ENCODE assay signal across 12 mouse cellular contexts in genomic region chr10:18700117-18700516, GRCm38 (mm10). TPM values are rescaled to one million over a fixed set of nuclear protein-coding genes. Genes with fewer than 3 reads are reported as not detected.
DNase-seq lines count a peak whose midpoint lies in the region; ATAC-seq lines count a peak whose summit lies in the region.
"Had no signal": no experiment of that assay in that cellular context is flagged by ENCODE, and none has a peak within 500 bp of the region (broad histone marks: within the 10 kb centered on the region; RNA-seq: fewer than 3 reads in every experiment).

No protein-coding gene starts in this region.

- H3K9ac ChIP-seq in forebrain, embryonic 14.5 days (ENCODE audit: low read length) = no peak overlapping the region
- no peak overlapping the region for H3K9ac ChIP-seq in kidney, embryonic 16.5 days (replicated peaks; ENCODE audit: low read length)

- 80% methylated on average over 2 of the region's 2 CpGs for WGBS in forebrain, embryonic 14.5 days
- WGBS in forebrain, embryonic 10.5 days = 87% methylated on average over 2 of the region's 2 CpGs
- 72% methylated on average over 2 of the region's 2 CpGs for WGBS in kidney, embryonic 16.5 days

- H3K27me3 ChIP-seq in forebrain, embryonic 14.5 days (replicated peaks; ENCODE audit: control insufficient read depth, insufficient read depth, low read length) = no peaks in the 10 kb centered on the region
- no peaks in the 10 kb centered on the region for H3K27me3 ChIP-seq in forebrain, embryonic 10.5 days (ENCODE audit: poor library complexity, severe bottlenecking)
- H3K27me3 ChIP-seq in kidney, embryonic 16.5 days (ENCODE audit: insufficient read depth, low read length) = no peaks in the 10 kb centered on the region

- 0 out of 2 replicates have a peak, but pooled peaks cover 4% of the 10 kb centered on the region for H3K36me3 ChIP-seq in forebrain, embryonic 14.5 days (ENCODE audit: control insufficient read depth, insufficient read depth, low read length)
- H3K36me3 ChIP-seq in forebrain, embryonic 10.5 days (replicated peaks) = no peaks in the 10 kb centered on the region
- no peaks in the 10 kb centered on the region for H3K36me3 ChIP-seq in kidney, embryonic 16.5 days (ENCODE audit: insufficient read depth, low read length)

- no peaks in the 10 kb centered on the region for H3K9me3 ChIP-seq in forebrain, embryonic 14.5 days (replicated peaks; ENCODE audit: control insufficient read depth, low read length)
- no peaks in the 10 kb centered on the region for H3K9me3 ChIP-seq in forebrain, embryonic 10.5 days
- no peaks in the 10 kb centered on the region for H3K9me3 ChIP-seq in kidney, embryonic 16.5 days (ENCODE audit: low read length)

- DNase-seq in forebrain, embryonic 14.5 days (ENCODE audit: low spot score) = peak; percentile 33
- no peak for DNase-seq in forebrain, embryonic 10.5 days (ENCODE audit: extremely low spot score, low spot score)
- DNase-seq in kidney, adult 8-10 months = peak; percentile 41 to 42
- DNase-seq in cerebellum, postnatal 10 days = peak; percentile 73 to 84
- peak; percentile 30 for DNase-seq in kidney, postnatal 14 days
- no peak for DNase-seq in urinary bladder, adult 2 months (ENCODE audit: low spot score)
- no peak for DNase-seq in adrenal gland, adult 18-20 months (ENCODE audit: low spot score in 2 of 2)
- DNase-seq: midbrain, embryonic 14.5 days; right cerebral cortex, postnatal 14 days had no signal

- ATAC-seq in forebrain, embryonic 14.5 days = no peak
- no peak for ATAC-seq in kidney, embryonic 16.5 days (ENCODE audit: low FRiP score, low TSS enrichment)

- H3K4me2 ChIP-seq in forebrain, embryonic 14.5 days (ENCODE audit: low read length) = no peak overlapping the region
- H3K4me2 ChIP-seq in kidney, embryonic 16.5 days (replicated peaks; ENCODE audit: low read depth, low read length) = no peak overlapping the region

- no peak overlapping the region for H3K4me3 ChIP-seq in forebrain, embryonic 14.5 days (ENCODE audit: low read depth, low read length)
- H3K4me3 ChIP-seq in forebrain, embryonic 10.5 days = no peak overlapping the region
- H3K4me3 ChIP-seq in kidney, embryonic 16.5 days (ENCODE audit: low read length) = no peak overlapping the region
- H3K4me3 ChIP-seq: erythroblast, embryonic 14.5 days had no signal

- no peaks in the 10 kb centered on the region for H3K4me1 ChIP-seq in forebrain, embryonic 14.5 days (ENCODE audit: control insufficient read depth, insufficient read depth, low read length)
- H3K4me1 ChIP-seq in forebrain, embryonic 10.5 days = peaks cover 6% of the 10 kb centered on the region; the same call in 1 of the 2 replicates
- peaks cover 4% of the 10 kb centered on the region for H3K4me1 ChIP-seq in kidney, embryonic 16.5 days (ENCODE audit: insufficient read depth, low read length)

- no peak overlapping the region for H3K27ac ChIP-seq in forebrain, embryonic 14.5 days (ENCODE audit: low read depth, low read length)
- H3K27ac ChIP-seq in forebrain, embryonic 10.5 days = no peak overlapping the region
- no peak overlapping the region for H3K27ac ChIP-seq in kidney, embryonic 16.5 days (ENCODE audit: low read length)

RNA-seq across cellular contexts. Expression of gene Arfgef3, which starts 43.6 kb away (rescaled TPM):
- polyA plus RNA-seq in forebrain, embryonic 14.5 days (2014; fragmentation: Nextera tagmentation; extraction: Ambion mirVana) = 2.8 and 4.7 TPM in 2 replicates
- polyA plus RNA-seq in forebrain, embryonic 10.5 days (2016; fragmentation: Nextera tagmentation; extraction: Ambion mirVana) = 0.41 and 0.62 TPM in 2 replicates
- 1.6 TPM in 2 replicates for polyA plus RNA-seq in kidney, embryonic 16.5 days (2015; fragmentation: Nextera tagmentation; extraction: Ambion mirVana)
- polyA plus RNA-seq in urinary bladder, adult 2 months (2012; rRNA removed) = 0.87 and 0.91 TPM in 2 replicates
- total RNA-seq in adrenal gland, adult 18-20 months (2021) = 1 to 10 TPM; 5.0 to 5.8 TPM
- total RNA-seq: MEL had no signal

Comparison
In these comparisons a context has a peak if more than half of its experiments do, and no peak if none do; other contexts are left out.
1. DNase-seq: peak in forebrain, embryonic 14.5 days (single experiment), kidney, adult 8-10 months (2 of 2), cerebellum, postnatal 10 days (2 of 2) and kidney, postnatal 14 days (single experiment); none in forebrain, embryonic 10.5 days (single experiment), urinary bladder, adult 2 months (single experiment) and adrenal gland, adult 18-20 months (0 of 2).